Mouse (Mus musculus): ENCODE measurements at regions not wholly inside any gene's neighbourhood (a gene's known extent, or its start where the extent isn't known, plus 50 kb on each side); places are given as distances from the start of the nearest gene placed in this dataset.
A peak's percentile ranks its signal among the peaks of the same experiment; 100 is the strongest.

DNA sequence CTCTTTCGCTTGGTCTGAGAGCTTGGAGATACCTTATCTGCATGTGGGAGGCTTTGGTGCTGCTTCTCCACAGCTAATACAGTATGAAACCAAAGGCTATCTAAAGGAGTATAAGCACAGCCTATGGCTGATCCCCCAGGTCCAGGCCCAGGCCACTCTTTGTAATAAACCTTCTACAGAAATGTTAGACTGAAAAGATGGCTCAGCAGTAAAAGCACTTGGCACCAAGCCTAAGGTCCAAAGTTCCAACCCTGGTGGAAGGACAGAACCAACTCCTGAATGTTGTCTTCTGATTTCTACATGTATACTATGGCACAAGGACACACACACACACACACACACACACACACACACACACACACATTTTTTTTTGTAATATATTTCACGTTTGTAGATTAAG, 1397.2 kb upstream of the Cntnap5a start:
- ATAC-seq (ENCODE audit: low read depth), result no peak
- H3K36me3 ChIP-seq (ENCODE audit: control insufficient read depth, insufficient read depth, low read length), result no peaks in the 10 kb centered on the region

DNA sequence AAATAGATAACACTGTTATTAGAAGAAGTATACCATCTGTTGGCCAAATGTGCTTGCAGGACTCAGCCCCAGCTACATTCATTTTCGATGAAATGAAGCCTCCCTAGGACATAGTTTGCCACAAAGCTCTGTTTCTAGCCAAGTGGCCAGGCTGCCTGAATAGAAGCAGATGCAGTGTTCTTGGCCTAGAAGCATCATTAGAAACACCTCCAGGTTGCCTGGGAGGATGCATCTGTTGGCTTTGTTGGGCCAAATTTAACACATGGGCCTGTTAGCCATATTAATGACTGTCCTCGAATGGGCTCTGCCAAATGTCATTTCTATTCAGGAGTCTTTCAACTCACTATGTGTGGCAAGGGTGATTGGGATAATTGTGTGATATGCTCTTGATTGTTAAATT, 1354.0 kb upstream of the Cntnap5a start:
- Histone ChIP-seq H3K4me3 (ENCODE audit: low read depth, low read length) (no peak overlapping the region), H3K36me3 (ENCODE audit: control insufficient read depth, insufficient read depth, low read length) (no peaks in the 10 kb centered on the region), H3K4me1 (ENCODE audit: control insufficient read depth, insufficient read depth, low read length) (no peaks in the 10 kb centered on the region), H3K27me3 (replicated peaks; ENCODE audit: control insufficient read depth, insufficient read depth, low read length) (no peaks in the 10 kb centered on the region), H3K4me2 (ENCODE audit: low read depth, low read length) (no peak overlapping the region), H3K27ac (replicated peaks; ENCODE audit: low read depth, low read length) (no peak overlapping the region), H3K9ac (ENCODE audit: low read depth, low read length) (no peak overlapping the region), H3K9me3 (ENCODE audit: control insufficient read depth, low read length) (no peaks in the 10 kb centered on the region)
- no peak for DNase-seq (ENCODE audit: low spot score)
- no peak for ATAC-seq (ENCODE audit: low read depth)
- 70% methylated on average over 2 of the region's 2 CpGs for WGBS

More for the DNA sequence above, 1397.2 kb upstream of the Cntnap5a start:
- Histone ChIP-seq H3K27ac (replicated peaks; ENCODE audit: low read depth, low read length) (no peak overlapping the region), H3K4me3 (ENCODE audit: low read depth, low read length) (no peak overlapping the region), H3K4me2 (ENCODE audit: low read depth, low read length) (no peak overlapping the region), H3K9ac (ENCODE audit: low read depth, low read length) (no peak overlapping the region), H3K27me3 (replicated peaks; ENCODE audit: control insufficient read depth, insufficient read depth, low read length) (no peaks in the 10 kb centered on the region), H3K9me3 (ENCODE audit: control insufficient read depth, low read length) (no peaks in the 10 kb centered on the region), H3K4me1 (ENCODE audit: control insufficient read depth, insufficient read depth, low read length) (no peaks in the 10 kb centered on the region)
- 79% methylated on average over 2 of the region's 2 CpGs for WGBS
- DNase-seq (ENCODE audit: low spot score), result no peak

DNA sequence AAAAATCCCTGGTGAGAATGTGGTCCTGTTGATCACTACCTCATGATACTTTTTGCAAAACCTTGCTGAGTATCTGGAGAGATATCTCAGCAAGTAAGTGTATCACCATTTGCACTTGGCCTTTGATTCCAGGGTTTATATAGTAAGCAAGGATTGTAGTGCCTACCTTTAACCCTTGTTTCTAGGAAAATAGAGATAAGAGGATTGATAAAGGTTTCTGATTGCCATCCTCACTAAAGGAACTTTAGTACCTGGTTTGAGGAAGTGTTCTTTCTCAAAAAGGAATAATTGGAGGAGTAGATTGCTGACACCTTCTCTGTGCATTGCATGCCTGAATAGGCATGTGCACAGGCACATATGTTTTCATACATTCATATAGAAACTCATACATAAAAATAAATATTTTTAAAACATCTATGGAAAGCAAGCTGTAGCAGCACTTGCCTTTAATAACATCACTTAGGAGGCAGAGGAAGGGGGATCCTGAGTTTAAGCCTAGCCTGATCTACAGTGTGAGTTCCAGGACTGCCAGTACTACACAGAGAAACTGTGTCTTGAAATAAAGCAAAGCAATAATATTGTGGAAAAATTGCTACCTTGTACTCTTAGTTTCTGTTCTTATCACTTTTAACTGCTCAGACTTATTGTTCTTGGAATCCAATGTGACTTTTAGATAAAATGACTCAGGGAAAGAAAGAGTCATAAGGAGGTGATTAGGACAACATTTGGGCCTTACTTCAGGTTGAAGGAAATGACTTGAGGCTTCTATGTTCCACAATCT, 1326.2 kb upstream of the Cntnap5a start:
- no peak overlapping the region for H3K9ac ChIP-seq (ENCODE audit: low read depth, low read length)
- no peaks in the 10 kb centered on the region for H3K9me3 ChIP-seq (ENCODE audit: control insufficient read depth, low read length)
- H3K4me1 ChIP-seq (ENCODE audit: control insufficient read depth, insufficient read depth, low read length), result no peaks in the 10 kb centered on the region
- no peak for ATAC-seq (ENCODE audit: low read depth)
- H3K27ac ChIP-seq (replicated peaks; ENCODE audit: low read depth, low read length), result no peak overlapping the region
- H3K4me2 ChIP-seq (ENCODE audit: low read depth, low read length), result no peak overlapping the region
- no peak overlapping the region for H3K4me3 ChIP-seq (ENCODE audit: low read depth, low read length)
- H3K36me3 ChIP-seq (ENCODE audit: control insufficient read depth, insufficient read depth, low read length), result no peaks in the 10 kb centered on the region
- DNase-seq (ENCODE audit: low spot score), result no peak
- no peaks in the 10 kb centered on the region for H3K27me3 ChIP-seq (replicated peaks; ENCODE audit: control insufficient read depth, insufficient read depth, low read length)

DNA sequence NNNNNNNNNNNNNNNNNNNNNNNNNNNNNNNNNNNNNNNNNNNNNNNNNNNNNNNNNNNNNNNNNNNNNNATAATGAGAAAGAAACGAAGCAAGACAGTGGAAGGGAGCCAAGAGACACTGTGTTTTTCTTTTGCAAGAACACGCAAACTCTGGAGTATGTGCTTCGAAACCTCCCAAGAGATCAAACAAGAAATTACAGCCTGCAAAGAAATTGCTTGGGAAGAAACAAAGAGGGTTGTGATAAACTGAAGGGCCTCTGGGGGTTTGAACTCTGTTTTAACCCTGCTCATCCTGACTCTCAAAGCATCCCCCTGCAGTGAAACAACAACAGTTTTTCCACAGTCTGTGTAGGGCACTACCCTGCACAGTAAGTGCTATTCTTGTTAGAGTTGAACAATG, 1292.5 kb upstream of the Cntnap5a start:
- Histone ChIP-seq H3K9me3 (ENCODE audit: control insufficient read depth, low read length) (no peaks in the 10 kb centered on the region), H3K4me1 (ENCODE audit: control insufficient read depth, insufficient read depth, low read length) (no peaks in the 10 kb centered on the region), H3K4me2 (ENCODE audit: low read depth, low read length) (no peak overlapping the region), H3K9ac (ENCODE audit: low read depth, low read length) (no peak overlapping the region), H3K27ac (replicated peaks; ENCODE audit: low read depth, low read length) (no peak overlapping the region), H3K27me3 (replicated peaks; ENCODE audit: control insufficient read depth, insufficient read depth, low read length) (no peaks in the 10 kb centered on the region), H3K4me3 (ENCODE audit: low read depth, low read length) (no peak overlapping the region), H3K36me3 (ENCODE audit: control insufficient read depth, insufficient read depth, low read length) (no peaks in the 10 kb centered on the region)
- peak; percentile 78 for DNase-seq (ENCODE audit: low spot score)
- WGBS, result 11% methylated on average over 3 of the region's 3 CpGs
- ATAC-seq (ENCODE audit: low read depth), result peak; percentile 60; the same call in 1 of the 2 replicates
